Mouse (Mus musculus) brain, embryonic 14.5 days (tissue): ENCODE measurements around the gene Hist1h2af.

Experiments used
- CTCF ChIP-seq: fragments of 200-500 bp; IDR thresholded peaks from 2 replicates; pipeline ENCODE4 v1.5.1; 2012; ENCODE audit warnings: inconsistent platforms, mild to moderate bottlenecking, moderate library complexity, borderline replicate concordance; ENCODE audit not compliant: insufficient read depth, insufficient read length; ENCODE audit errors: extremely low read depth
- POLR2A ChIP-seq: fragments of 200-500 bp; IDR thresholded peaks from 2 replicates; pipeline ENCODE4 v1.6.1; 2012; ENCODE audit warnings: mild to moderate bottlenecking, inconsistent platforms, borderline replicate concordance; ENCODE audit not compliant: poor library complexity, insufficient read depth, insufficient read length, severe bottlenecking; ENCODE audit errors: extremely low read depth

GRCm38 (mm10) chr13:23577835-23578234 lies 44.1 kb downstream of the Hist1h2af start:
- TF ChIP-seq CTCF (no peak), POLR2A (no peak)
